Mouse (Mus musculus): ENCODE measurements around the gene Gm5901.
A peak's percentile ranks its signal among the peaks of the same experiment; 100 is the strongest.
"Not testable (repeated sequence)": the region's sequence is repeated elsewhere in the genome, so short reads cannot be mapped to it uniquely, and the experiment has no call there.

Gene Gm5901

GRCm38 (mm10) chr7:105374866-105375265 is at the start of gene Gm5901:
Gene Gm5901 (plus strand): TSS chr7:105375038.
- peak; percentile 80 for DNase-seq

GRCm38 (mm10) chr7:105325302-105325701 is 49.5 kb upstream of the Gm5901 start:
- DNase-seq, result no peak

- no peak for DNase-seq
Measured at GRCm38 (mm10) chr7:105334004-105334403, 40.8 kb upstream of the Gm5901 start, which contains the start of gene Olfr690. Gene Olfr690 (minus strand): TSS chr7:105334104.

- DNase-seq, result no peak
Measured at GRCm38 (mm10) chr7:105342170-105342569, 32.7 kb upstream of the Gm5901 start, which contains the start of gene Olfr691. Gene Olfr691 (minus strand): TSS chr7:105342270.

- no peak for DNase-seq
Measured at GRCm38 (mm10) chr7:105342752-105343151, 32.1 kb upstream of the Gm5901 start.

- DNase-seq, result not testable (repeated sequence)
Measured at GRCm38 (mm10) chr7:105356064-105356463, 18.8 kb upstream of the Gm5901 start.

- DNase-seq, result not testable (repeated sequence)
Measured at GRCm38 (mm10) chr7:105356487-105356886, 18.4 kb upstream of the Gm5901 start.

- DNase-seq, result peak; percentile 4
Measured at GRCm38 (mm10) chr7:105361713-105362112, 13.1 kb upstream of the Gm5901 start.

GRCm38 (mm10) chr7:105367268-105367667 is 7.6 kb upstream of the Gm5901 start:
- DNase-seq, result no peak

GRCm38 (mm10) chr7:105367930-105368329 is 6.9 kb upstream of the Gm5901 start, which contains the start of gene Olfr692:
Gene Olfr692 (plus strand): TSS chr7:105368230.
- peak; percentile 25 for DNase-seq

- peak; percentile 85 for DNase-seq
Measured at GRCm38 (mm10) chr7:105368521-105368920, 6.3 kb upstream of the Gm5901 start.

GRCm38 (mm10) chr7:105372912-105373311 is 1.9 kb upstream of the Gm5901 start:
- DNase-seq, result no peak

GRCm38 (mm10) chr7:105373509-105373908 is 1.3 kb upstream of the Gm5901 start:
- DNase-seq, result peak; percentile 93

GRCm38 (mm10) chr7:105373976-105374375 is 862 bp upstream of the Gm5901 start:
- no peak for DNase-seq

- peak; percentile 11 for DNase-seq
Measured at GRCm38 (mm10) chr7:105380329-105380728, 5.5 kb downstream of the Gm5901 start.

- no peak for DNase-seq
Measured at GRCm38 (mm10) chr7:105387696-105388095, 12.9 kb downstream of the Gm5901 start.

- DNase-seq, result no peak
Measured at GRCm38 (mm10) chr7:105390236-105390635, 15.4 kb downstream of the Gm5901 start.

- DNase-seq, result no peak
Measured at GRCm38 (mm10) chr7:105394606-105395005, 19.8 kb downstream of the Gm5901 start.

GRCm38 (mm10) chr7:105395131-105395820 is 20.4 kb downstream of the Gm5901 start:
- no peak for DNase-seq

GRCm38 (mm10) chr7:105396126-105396525 is 21.3 kb downstream of the Gm5901 start:
- DNase-seq, result no peak

GRCm38 (mm10) chr7:105399058-105399934 is 24.5 kb downstream of the Gm5901 start:
- no peak for DNase-seq

- DNase-seq, result peak; percentile 100
Measured at GRCm38 (mm10) chr7:105399935-105400624, 25.2 kb downstream of the Gm5901 start, which contains the start of gene Fam160a2. Gene Fam160a2 (minus strand): TSS chr7:105400054.

GRCm38 (mm10) chr7:105404268-105404667 is 29.4 kb downstream of the Gm5901 start, which contains the start of gene Cnga4:
Gene Cnga4 (plus strand): TSS chr7:105404568.
- no peak for DNase-seq

Measured in heart, adult 11 months (tissue).